Mouse (Mus musculus) spleen, adult 2 months (tissue): ENCODE measurements around the gene Kmt5b.

Experiments
- CTCF ChIP-seq: fragments of 200-500 bp; IDR thresholded peaks from 2 replicates; pipeline ENCODE4 v1.5.1; 2011; ENCODE audit warnings: mild to moderate bottlenecking, inconsistent platforms; ENCODE audit not compliant: insufficient read depth, insufficient read length, insufficient replicate concordance; ENCODE audit errors: extremely low read depth
- POLR2A ChIP-seq: fragments of 200-500 bp; IDR thresholded peaks from 2 replicates; pipeline ENCODE4 v1.6.1; 2011; ENCODE audit warnings: low read depth, low read length, inconsistent platforms

GRCm38 (mm10) chr19:3730781-3731646 lies 36.2 kb upstream of the Kmt5b start:
- TF ChIP-seq CTCF (no peak), POLR2A (no peak)
